Mouse (Mus musculus) liver, embryonic 14.5 days (tissue): ENCODE data around the gene Opalin.

Experiments
- CTCF ChIP-seq: IDR thresholded peaks from 2 replicates; pipeline ENCODE4 v1.5.1; 2016; ENCODE audit warnings: antibody characterized with exemption, low read depth, control low read depth
- EP300 ChIP-seq: IDR thresholded peaks from 2 replicates; pipeline ENCODE4 v1.6.1; 2016; ENCODE audit warnings: antibody characterized with exemption, low read depth

GRCm38 (mm10) chr19:41104922-41105321 is 28.0 kb upstream of the Opalin start:
- TF ChIP-seq EP300 (no peak), CTCF (peak; percentile 35)
